Mouse (Mus musculus): Measurements from ENCODE around the gene Capn7. TPM values are rescaled to one million over a fixed set of nuclear protein-coding genes. Genes with fewer than 3 reads are reported as not detected.
A peak's percentile ranks its signal among the peaks of the same experiment; 100 is the strongest.

Gene Capn7
- 36.8 and 41.2 TPM in 2 replicates for total RNA-seq (2021)
- long read RNA-seq, experiment 1, full-length matches to known transcripts, result 29 of 43 reads
- long read RNA-seq, experiment 1, partial matches to known transcripts, result 2 of 43 reads
- long read RNA-seq, experiment 1, other reads (novel, unspliced or antisense), result 12 of 43 reads
- long read RNA-seq, experiment 2, transcript Capn7-201 (21 exons, 3,648 nt), result major isoform, 9 of 16 reads
- long read RNA-seq, experiment 2, partial matches to known transcripts, result 1 of 16 reads
- long read RNA-seq, experiment 2, other reads (novel, unspliced or antisense), result 6 of 16 reads

- peak; percentile 100 for DNase-seq
Observed at GRCm38 (mm10) chr14:31336369-31337155, at the start of gene Capn7. Gene Capn7 (plus strand): TSS chr14:31336638.

GRCm38 (mm10) chr14:31313192-31313591 lies 23.2 kb upstream of the Capn7 start:
- DNase-seq, result no peak

GRCm38 (mm10) chr14:31316613-31317012 lies 19.8 kb upstream of the Capn7 start:
- DNase-seq, result peak; percentile 51

- no peak for DNase-seq
Observed at GRCm38 (mm10) chr14:31317754-31318153, 18.7 kb upstream of the Capn7 start.

- DNase-seq, result no peak
Observed at GRCm38 (mm10) chr14:31319546-31319945, 16.9 kb upstream of the Capn7 start.

GRCm38 (mm10) chr14:31321181-31321580 lies 15.3 kb upstream of the Capn7 start:
- no peak for DNase-seq

- DNase-seq, result no peak
Observed at GRCm38 (mm10) chr14:31322191-31322590, 14.2 kb upstream of the Capn7 start.

GRCm38 (mm10) chr14:31323189-31323588 lies 13.2 kb upstream of the Capn7 start:
- no peak for DNase-seq

GRCm38 (mm10) chr14:31323849-31324792 lies 12.3 kb upstream of the Capn7 start, which contains the start of gene Dnah1:
Gene Dnah1 (minus strand): TSS chr14:31323896.
- peak; percentile 72 for DNase-seq

GRCm38 (mm10) chr14:31324851-31325250 lies 11.6 kb upstream of the Capn7 start:
- DNase-seq, result no peak

- no peak for DNase-seq
Observed at GRCm38 (mm10) chr14:31325551-31325950, 10.9 kb upstream of the Capn7 start.

- DNase-seq, result no peak
Observed at GRCm38 (mm10) chr14:31326770-31327169, 9.7 kb upstream of the Capn7 start.

- DNase-seq, result no peak
Observed at GRCm38 (mm10) chr14:31327196-31327595, 9.2 kb upstream of the Capn7 start.

- DNase-seq, result no peak
Observed at GRCm38 (mm10) chr14:31327681-31328080, 8.8 kb upstream of the Capn7 start.

- no peak for DNase-seq
Observed at GRCm38 (mm10) chr14:31329741-31330140, 6.7 kb upstream of the Capn7 start.

- DNase-seq, result no peak
Observed at GRCm38 (mm10) chr14:31330957-31331356, 5.5 kb upstream of the Capn7 start.

- no peak for DNase-seq
Observed at GRCm38 (mm10) chr14:31335765-31336164, 673 bp upstream of the Capn7 start.

GRCm38 (mm10) chr14:31337406-31337805 lies 968 bp downstream of the Capn7 start:
- DNase-seq, result no peak

GRCm38 (mm10) chr14:31337947-31338346 lies 1.5 kb downstream of the Capn7 start:
- no peak for DNase-seq

GRCm38 (mm10) chr14:31343241-31343640 lies 6.8 kb downstream of the Capn7 start:
- no peak for DNase-seq

- no peak for DNase-seq
Observed at GRCm38 (mm10) chr14:31345367-31345766, 8.9 kb downstream of the Capn7 start.

- no peak for DNase-seq
Observed at GRCm38 (mm10) chr14:31362236-31362635, 25.8 kb downstream of the Capn7 start.
